Mouse (Mus musculus): ENCODE data around the gene Stoml3. TPM values are rescaled to one million over a fixed set of nuclear protein-coding genes. Genes with fewer than 3 reads are reported as not detected.

Gene Stoml3
- total RNA-seq, 2 experiments from 2014 or later: not detected

Other genes with a start within 250 kb of the Stoml3 start
- gene Nhlrc3, start 25.3 kb upstream of the Stoml3 start, total RNA-seq (2021): 10 to 100 TPM; 19.1 to 19.4 TPM
- gene Proser1, start 25.0 kb upstream of the Stoml3 start, total RNA-seq (2021): 10 to 100 TPM; 39.8 to 41.4 TPM
- 1 to 10 TPM; 3.8 to 9.6 TPM for gene Frem2, start 168.7 kb downstream of the Stoml3 start, total RNA-seq (2021)